Mouse (Mus musculus) lung, postnatal 10 days (tissue): ENCODE measurements around the gene Nfkbib.
A peak's percentile ranks its signal among the peaks of the same experiment; 100 is the strongest.

ENCODE experiments used
- DNase-seq: peaks from one replicate; pipeline ENCODE4 v3.0.0; 2021

Nfkbib gene

DNA sequence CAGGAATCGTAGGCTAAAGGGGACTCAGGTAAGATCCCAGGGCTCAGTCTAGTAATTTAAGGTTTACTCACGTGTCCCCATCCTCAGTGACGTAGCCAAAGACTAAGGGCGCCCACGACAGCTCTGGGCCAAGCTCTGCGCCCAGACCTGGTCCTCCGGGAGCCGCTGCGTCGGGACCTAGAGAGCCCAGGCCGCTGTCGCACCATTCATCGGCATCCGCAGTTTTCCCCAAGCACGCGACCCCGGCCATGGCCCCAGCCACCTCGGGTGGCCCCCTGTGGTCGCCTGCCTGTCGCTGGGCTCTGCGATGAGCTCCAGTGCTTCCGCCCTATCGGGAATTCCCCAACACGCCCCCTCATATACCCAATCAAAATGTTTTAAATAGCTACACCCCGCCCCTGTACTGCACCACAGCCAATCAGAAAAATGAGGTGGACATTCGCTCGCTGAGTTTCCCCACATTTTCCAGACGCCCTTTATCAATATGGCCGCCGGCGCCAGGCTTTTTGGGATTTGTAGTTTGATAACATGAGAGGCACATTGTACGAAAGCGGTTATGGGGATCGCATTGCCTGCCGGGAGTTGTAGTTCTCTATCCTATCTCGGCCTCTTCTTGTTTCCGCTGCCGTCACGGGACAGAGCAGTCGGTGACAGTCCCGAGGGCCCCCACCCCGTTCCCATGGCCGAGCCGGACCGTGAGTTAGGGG is 986 bp downstream of the Nfkbib start, which contains the start of gene Sirt2:
Sirt2 (plus strand) TSS at position 563 of the 707 bp plus-strand sequence.
- DNase-seq = peak; percentile 99

DNA sequence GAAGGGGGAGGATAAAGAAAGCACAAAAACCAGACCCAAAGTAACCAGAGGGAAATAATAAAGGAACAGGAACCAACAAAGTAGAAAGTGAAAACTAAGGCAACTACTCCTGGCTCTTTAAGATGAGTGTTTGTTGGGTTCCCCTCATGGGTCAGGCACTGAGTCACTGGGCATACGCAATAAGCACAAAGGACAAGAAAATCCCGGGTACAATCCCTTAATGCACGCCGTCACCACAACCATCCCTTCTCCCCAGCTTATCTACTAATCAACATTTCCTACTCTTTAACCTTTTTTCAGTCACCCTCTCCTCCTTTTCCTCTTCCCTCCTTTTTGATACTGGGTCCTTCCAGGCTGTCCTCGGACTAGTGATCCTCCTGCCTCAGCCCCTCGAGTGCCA is 2.1 kb downstream of the Nfkbib start:
- DNase-seq = no peak

DNA sequence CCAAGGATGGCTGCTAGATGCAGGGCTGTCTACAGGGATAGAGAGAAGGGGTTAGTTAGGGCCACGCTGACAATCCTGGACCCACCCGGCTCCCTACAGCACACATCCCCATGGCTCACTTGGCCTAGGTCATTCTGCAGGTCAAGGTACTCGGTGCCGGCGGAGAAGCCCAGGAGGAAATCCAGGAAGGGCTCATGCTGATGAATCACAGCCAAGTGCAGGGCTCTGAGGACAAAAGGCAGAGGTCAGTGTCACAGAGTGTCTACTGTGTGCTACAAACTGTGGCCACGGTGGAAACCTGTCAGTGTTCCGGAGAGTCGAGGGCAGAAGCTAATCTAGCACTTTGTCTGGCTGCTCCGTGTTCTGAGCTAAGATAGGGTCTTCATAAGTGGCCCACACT is 5.4 kb downstream of the Nfkbib start:
- no peak for DNase-seq

DNA sequence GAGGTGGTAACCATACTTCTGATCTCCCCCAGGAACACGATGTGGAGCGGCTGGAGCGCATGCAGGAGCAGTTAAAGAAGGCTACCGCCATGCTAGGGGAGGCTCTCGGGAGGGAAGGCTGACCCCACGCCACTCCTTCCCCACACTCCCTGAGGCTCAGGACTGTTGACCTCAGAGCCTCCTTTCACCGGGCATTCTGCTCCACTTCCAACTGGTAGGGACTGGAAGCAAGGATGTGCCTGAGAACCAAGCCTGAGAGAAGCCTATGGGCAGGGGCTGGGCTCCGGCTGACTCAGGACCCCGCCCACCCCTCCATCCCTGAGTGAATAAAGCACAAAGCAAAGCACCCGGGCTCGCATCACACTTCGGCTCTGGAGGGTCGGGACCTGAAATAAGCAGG is 8.7 kb downstream of the Nfkbib start:
- DNase-seq = no peak

DNA sequence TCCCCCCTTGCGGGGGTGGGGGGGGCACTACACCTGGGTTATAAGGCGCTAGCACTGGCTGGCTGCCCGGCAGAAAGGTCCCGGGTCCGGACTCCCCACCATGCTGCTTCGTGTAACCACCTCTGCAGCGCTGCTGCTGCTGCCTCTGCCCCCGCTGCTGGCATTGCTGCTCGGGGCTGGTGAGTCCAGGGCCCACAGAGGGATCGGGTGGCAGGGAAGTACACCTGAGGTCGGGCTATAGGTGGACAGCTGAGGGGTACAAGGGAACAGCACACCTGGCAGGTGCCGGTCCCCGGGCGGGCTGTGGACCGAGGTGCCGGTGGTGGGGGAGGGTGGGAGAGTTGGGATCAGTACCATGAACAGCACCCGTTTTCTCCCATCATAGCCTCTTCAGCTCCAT is 11.2 kb downstream of the Nfkbib start, which contains the start of gene Ccer2:
Ccer2 (plus strand) TSS at position 96 of the 400 bp plus-strand sequence.
- no peak for DNase-seq

DNA sequence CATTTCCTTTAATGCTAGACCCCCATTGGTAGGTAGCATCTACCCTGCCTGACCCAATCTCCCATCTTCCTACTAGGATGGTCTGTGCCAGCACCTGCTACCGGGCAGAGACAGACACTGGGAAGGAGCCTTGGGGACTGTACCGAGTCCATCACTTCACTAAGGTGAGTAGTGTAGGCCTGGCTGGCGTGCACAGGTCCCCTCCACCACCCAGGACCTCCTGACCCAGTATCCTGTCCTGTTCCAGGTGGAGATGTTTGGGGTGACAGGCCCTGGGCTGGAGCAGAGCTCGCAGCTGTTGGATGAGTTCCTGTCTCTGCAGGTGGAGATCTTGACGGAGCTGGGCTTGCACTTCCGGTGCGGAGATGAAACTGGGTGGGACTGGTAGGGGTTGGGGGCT is 17.4 kb downstream of the Nfkbib start:
- DNase-seq = no peak

- DNase-seq = peak; percentile 96
Observed at GRCm38 (mm10) chr7:28741709-28742438, 25.4 kb downstream of the Nfkbib start, which contains the start of the genes Mrps12 and Sars2. Gene Mrps12, minus strand, starts transcription at chr7:28741820. Gene Sars2, plus strand, starts transcription at chr7:28741992.

DNA sequence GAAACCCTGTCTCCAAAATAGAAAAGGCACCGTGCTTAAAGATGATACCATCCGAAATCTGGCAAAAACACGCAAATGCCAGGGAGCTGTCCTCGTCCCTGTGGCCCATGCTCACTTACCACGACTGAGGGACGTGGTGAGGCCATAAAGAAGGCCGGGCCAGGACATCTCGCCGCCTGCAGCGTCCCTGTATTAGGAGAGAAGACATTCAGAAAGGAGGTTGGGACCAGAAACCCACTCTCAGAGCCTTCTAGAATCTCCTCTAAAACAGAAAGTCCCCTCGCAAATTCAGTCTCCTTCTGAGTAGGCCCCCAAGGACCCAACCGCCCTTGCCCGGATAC is 26.0 kb downstream of the Nfkbib start:
- no peak for DNase-seq

GRCm38 (mm10) chr7:28740949-28741348 is 26.4 kb downstream of the Nfkbib start:
- DNase-seq = no peak

GRCm38 (mm10) chr7:28739829-28740228 is 27.5 kb downstream of the Nfkbib start:
- no peak for DNase-seq

DNA sequence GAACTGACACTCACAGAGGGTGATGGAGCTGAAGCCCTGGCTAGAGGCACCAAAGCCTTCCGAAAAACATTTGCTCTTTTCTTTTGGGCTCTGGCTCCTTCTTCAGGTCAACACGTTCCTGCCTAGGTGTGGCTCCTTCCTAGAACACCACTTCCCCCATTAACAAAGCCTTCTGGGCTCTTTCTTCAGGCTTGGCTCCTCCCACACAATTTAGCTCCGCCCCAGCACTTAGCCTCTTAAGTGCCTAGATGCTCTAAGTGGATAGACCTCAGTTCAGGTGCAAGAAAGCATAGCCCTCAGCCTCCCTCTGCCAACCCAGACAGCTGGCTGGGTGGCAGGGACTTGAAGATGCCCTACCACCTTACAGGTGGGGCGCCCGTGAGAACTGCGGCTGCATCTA is 31.6 kb downstream of the Nfkbib start:
- peak; percentile 30 for DNase-seq

DNA sequence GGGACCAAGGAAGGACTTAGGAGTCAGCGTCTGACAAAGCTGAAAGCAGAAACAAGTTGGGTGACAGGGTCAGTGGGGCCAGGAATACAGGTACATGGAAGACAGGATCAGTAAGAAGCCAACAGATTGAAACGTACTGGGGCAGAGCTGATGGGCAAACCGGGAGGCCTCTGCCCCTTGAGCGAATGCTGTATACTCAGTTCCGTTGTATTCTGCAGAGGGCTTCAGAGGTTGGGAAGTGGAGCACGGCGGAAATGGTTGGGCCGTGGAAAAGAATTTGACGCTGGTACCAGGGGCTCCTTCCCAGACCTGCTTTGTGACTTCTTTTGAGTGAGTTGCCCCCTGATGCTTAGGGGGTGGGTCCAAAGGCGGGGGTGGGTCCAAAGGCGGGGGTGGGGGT is 34.1 kb downstream of the Nfkbib start:
- no peak for DNase-seq

DNA sequence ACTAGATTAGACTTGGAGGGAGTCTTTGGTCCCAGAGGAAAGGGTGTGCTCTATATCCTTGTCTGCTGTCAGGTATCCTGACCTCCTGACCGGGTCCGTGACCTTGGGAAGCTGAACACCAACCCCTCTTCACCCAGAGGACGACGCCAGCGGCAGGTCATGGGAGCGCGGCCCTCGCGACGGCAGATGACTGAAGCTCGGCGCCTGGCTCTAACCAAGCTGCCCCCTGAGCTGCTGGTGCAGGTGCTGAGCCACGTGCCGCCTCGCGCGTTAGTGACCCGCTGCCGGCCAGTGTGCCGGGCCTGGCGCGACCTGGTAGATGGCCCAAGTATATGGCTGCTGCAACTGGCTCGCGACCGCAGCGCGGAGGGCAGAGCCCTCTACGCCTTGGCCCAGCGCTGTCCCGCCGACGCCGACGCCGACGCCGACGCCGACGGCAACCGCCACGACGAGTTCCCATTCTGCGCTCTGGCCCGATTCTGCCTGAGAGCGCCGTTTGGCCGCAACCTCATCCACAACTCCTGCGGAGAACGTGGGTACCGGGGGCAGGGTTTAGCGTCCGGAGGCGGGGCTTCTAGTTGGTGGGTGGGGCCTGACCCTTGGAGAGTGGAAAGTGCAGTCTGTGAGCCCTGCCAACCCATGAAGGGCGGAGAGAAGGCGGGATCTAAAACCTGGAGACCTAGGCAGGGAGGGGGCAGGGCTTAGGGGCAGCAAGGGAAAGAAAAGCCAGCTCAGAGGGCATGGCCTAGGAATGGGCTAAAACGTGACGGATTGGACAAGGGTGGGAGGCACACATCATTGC is 34.8 kb downstream of the Nfkbib start:
- DNase-seq = peak; percentile 91

DNA sequence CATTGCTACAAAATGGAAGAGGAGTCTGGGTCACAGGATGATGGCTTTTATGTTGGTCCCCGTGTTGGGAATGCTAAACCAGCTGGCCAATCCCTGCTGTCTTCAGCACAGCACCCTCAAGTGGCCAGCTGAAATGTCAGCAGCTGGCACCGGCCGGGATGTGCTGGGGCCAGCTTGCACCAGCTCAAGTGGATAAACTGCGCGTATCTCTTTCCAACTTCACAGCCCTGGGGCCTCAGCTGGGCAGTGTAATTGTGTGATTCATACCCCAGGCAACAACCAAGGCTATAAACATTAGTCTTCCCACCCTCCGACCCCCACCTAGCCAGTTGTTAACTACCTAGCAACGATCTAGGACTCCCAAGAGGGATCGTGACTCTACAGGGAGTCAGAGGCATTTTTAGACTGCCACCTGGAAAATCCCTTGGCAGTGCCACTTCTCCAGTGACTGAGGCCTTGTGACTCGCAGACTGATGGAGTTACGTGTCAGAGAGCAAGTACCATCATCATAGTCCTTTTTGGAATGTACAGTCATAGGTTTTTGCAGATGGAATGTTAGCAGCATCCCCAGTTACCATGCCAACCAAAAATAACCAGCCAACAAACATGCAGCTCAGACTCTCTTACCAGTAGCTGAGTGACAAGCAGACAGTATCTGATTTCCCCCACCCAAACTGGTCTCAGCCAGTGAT is 39.5 kb downstream of the Nfkbib start:
- DNase-seq = peak; percentile 34

GRCm38 (mm10) chr7:28726600-28726999 is 40.7 kb downstream of the Nfkbib start:
- peak; percentile 87 for DNase-seq

GRCm38 (mm10) chr7:28724613-28725012 is 42.7 kb downstream of the Nfkbib start:
- no peak for DNase-seq

GRCm38 (mm10) chr7:28722079-28722478 is 45.2 kb downstream of the Nfkbib start:
- DNase-seq = no peak

DNA sequence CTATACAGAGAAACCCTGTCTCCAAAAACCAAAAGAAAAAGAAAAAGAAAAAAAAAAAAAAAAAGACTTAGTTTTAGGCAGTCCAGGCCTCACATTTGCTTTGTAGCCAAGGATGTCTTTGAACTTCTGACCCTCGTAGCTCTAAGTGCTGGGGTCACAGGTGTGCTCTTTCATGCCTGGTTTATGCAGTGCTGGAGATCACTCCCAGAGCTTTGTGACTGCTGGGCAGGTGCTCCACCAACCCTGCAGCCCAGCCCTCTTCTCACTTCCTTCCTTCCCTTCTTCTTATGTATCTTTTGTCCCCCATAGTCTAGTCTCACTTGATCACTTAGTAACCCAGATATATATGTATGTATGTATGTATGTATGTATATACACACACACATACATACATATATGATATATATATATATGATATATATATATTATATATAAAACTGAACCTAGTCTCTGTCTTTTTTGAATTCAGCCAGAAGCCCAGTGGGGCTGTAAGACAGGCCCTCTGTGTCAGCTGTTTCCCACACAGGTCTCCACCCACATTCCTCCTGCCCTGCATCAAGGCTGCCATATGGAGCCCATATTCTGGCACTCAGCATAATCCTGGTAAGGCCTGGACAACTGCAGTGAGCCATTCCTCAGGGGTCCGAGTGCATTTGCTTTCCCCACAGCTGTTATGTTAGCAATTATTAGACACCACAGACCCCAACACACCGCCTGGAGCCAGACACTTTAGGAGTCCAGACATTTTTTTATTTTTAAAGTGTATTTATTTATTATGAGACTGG is 46.4 kb downstream of the Nfkbib start:
- peak; percentile 42 for DNase-seq

GRCm38 (mm10) chr7:28719650-28720049 is 47.7 kb downstream of the Nfkbib start:
- no peak for DNase-seq

- DNase-seq = no peak
Observed at GRCm38 (mm10) chr7:28719159-28719558, 48.2 kb downstream of the Nfkbib start.

- DNase-seq = no peak
Observed at GRCm38 (mm10) chr7:28717726-28718125, 49.6 kb downstream of the Nfkbib start.
